Mouse (Mus musculus): ENCODE measurements around the gene Lrrc29.

GRCm38 (mm10) chr8:105367107-105367506 lies 41.0 kb upstream of the Lrrc29 start:
- TF ChIP-seq CTCF (IDR thresholded peaks at IDR 0.05; ENCODE audit: low read depth, low read length) = peak; percentile 21; the same call in 1 of the 2 replicates
- no peak for TF ChIP-seq POLR2A (IDR thresholded peaks at IDR 0.05; ENCODE audit: extremely low read depth, insufficient read depth, low read length)

Measured in liver, adult 2 months (tissue).